Mouse (Mus musculus): Measurements from ENCODE around the gene Daam1. TPM values are rescaled to one million over a fixed set of nuclear protein-coding genes. Genes with fewer than 3 reads are reported as not detected.

Gene Daam1
- polyA plus RNA-seq, 1 experiment from 2014 or later = 11.6 TPM

DNA sequence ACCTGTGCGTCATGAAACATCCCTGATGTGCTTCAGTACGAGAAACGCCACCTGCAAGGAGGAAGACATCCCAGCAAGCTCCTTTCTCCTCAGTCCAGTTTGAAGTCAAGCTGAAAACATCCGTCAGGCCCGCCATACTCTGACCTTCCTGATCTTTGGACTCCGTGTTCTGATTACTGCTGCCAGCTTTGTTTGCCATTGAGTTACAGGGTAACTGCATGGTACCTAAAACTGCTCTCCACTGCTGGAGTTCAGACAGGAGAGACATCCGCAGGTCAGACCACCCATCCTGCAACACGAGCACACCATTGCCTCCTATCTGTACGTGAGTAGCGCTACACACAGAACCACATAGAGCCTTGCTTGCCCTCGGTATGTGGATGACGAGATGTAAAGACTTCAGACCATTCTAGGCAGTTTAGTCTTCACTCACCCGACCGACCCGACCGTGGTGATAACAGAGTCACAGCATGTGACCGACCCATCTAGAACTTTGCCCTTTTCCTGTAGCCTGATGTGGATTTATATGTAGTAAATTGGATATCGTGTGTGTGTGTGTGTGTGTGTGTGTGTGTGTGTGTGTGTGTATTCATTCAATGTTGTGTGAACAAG lies 161.8 kb downstream of the Daam1 start:
- H3K27me3 ChIP-seq (ENCODE audit: insufficient read depth, poor library complexity, severe bottlenecking) = no peaks in the 10 kb centered on the region
- WGBS = 91% methylated on average over 18 of the region's 18 CpGs
- no peak overlapping the region for H3K4me3 ChIP-seq
- H3K4me1 ChIP-seq (replicated peaks) = peaks cover 13% of the 10 kb centered on the region; the same call in 1 of the 2 replicates
- H3K9me3 ChIP-seq = no peaks in the 10 kb centered on the region
- H3K36me3 ChIP-seq = peaks cover 74% of the 10 kb centered on the region
- no peak for DNase-seq (ENCODE audit: low spot score)
- H3K27ac ChIP-seq = no peak overlapping the region

DNA sequence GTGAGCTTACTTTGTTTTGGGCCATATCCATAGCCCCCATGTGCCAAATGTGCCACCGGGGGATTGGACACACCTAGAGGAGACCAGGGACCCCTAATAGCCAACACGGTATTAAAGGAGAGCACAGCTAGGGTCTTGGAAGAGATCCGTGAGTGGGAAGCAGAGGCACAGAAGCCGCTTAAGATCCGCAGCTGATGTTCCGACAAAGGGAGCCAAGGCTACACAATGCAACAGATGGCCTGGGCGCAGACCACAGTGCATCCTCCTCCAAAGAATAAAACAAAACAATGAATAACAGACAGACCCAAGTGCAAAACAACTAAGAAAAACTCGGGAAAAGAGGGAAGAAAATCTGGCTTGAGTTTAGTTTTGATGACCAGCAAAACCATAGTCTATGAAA lies 165.0 kb downstream of the Daam1 start:
- Histone ChIP-seq H3K9me3 (no peaks in the 10 kb centered on the region), H3K27me3 (ENCODE audit: insufficient read depth, poor library complexity, severe bottlenecking) (no peaks in the 10 kb centered on the region), H3K36me3 (peaks cover 43% of the 10 kb centered on the region), H3K4me3 (no peak overlapping the region), H3K27ac (no peak overlapping the region), H3K4me1 (replicated peaks) (peaks cover 13% of the 10 kb centered on the region; the same call in 1 of the 2 replicates)
- 65% methylated on average over 8 of the region's 8 CpGs for WGBS
- DNase-seq (ENCODE audit: low spot score) = no peak

DNA sequence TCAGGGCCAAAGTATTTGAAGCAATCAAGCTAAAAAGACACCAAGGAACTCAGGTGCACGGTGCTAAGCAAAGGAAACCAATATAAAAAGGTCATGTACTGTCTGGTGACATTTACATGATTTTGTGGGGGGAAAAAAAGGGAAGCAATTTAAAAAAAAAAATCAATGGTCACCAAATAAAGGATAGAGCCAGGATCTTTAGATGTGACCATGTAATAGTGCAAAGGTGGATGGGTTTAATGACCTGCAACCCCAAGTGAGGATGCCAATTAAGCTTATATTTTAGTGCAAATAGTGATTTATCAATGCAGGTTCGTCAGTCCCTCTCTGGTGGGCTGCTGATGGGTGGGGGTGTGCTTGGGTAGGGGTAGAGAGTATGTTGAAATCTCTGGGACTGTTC lies 166.0 kb downstream of the Daam1 start:
- Histone ChIP-seq H3K4me1 (replicated peaks) (peaks cover 13% of the 10 kb centered on the region; the same call in 1 of the 2 replicates), H3K27ac (no peak overlapping the region), H3K4me3 (no peak overlapping the region), H3K9me3 (no peaks in the 10 kb centered on the region), H3K36me3 (peaks cover 32% of the 10 kb centered on the region), H3K27me3 (ENCODE audit: insufficient read depth, poor library complexity, severe bottlenecking) (no peaks in the 10 kb centered on the region)
- 78% methylated on average over 2 of the region's 2 CpGs for WGBS
- no peak for DNase-seq (ENCODE audit: low spot score)

DNA sequence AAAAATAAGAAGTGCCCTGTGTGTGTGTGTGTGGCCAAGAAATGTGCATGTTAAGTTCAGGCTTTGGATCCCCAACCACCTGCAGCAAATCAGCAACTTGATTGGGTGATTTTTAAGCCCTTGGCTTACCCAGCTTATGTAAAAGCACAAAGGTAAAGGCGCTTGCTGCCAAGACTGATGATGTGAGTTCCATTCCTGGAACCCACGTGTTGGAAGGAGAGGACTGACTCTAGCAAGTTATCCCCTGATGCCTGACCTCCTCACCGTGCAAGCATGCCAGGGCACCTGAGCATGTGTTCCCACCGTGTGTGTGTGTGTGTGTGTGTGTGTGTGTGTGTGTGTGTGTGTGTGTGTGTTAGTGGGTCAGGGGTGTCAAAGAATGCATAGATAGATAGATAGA lies 166.5 kb downstream of the Daam1 start:
- DNase-seq (ENCODE audit: low spot score) = no peak
- WGBS = 83% methylated on average over 4 of the region's 4 CpGs
- Histone ChIP-seq H3K27ac (no peak overlapping the region), H3K9me3 (no peaks in the 10 kb centered on the region), H3K4me1 (replicated peaks) (peaks cover 13% of the 10 kb centered on the region; the same call in 1 of the 2 replicates), H3K27me3 (ENCODE audit: insufficient read depth, poor library complexity, severe bottlenecking) (no peaks in the 10 kb centered on the region), H3K36me3 (peaks cover 28% of the 10 kb centered on the region), H3K4me3 (no peak overlapping the region)

DNA sequence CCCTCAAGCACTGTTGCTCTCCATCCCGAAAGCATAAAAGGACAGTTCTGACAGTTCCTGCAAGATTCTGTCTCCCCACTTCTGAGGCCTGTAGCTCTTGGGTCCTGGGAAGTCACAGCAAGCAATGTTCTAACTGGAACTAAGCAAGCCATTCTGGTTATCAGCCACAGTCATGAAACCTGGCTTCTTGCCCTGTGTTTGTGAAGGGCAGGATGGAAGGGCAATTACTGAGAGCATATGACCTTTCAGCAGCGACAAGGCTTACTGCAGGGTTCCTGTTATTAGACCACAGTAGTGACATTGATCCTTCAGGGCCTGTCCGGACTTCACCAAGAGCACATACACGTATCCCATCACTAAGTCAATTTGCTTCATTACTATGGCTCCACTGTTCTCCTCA lies 167.8 kb downstream of the Daam1 start:
- no peaks in the 10 kb centered on the region for H3K9me3 ChIP-seq
- DNase-seq (ENCODE audit: low spot score) = no peak
- peaks cover 15% of the 10 kb centered on the region for H3K36me3 ChIP-seq
- H3K27me3 ChIP-seq (ENCODE audit: insufficient read depth, poor library complexity, severe bottlenecking) = no peaks in the 10 kb centered on the region
- 88% methylated on average over 4 of the region's 4 CpGs for WGBS
- no peak overlapping the region for H3K27ac ChIP-seq
- peaks cover 13% of the 10 kb centered on the region; the same call in 1 of the 2 replicates for H3K4me1 ChIP-seq (replicated peaks)
- no peak overlapping the region for H3K4me3 ChIP-seq

DNA sequence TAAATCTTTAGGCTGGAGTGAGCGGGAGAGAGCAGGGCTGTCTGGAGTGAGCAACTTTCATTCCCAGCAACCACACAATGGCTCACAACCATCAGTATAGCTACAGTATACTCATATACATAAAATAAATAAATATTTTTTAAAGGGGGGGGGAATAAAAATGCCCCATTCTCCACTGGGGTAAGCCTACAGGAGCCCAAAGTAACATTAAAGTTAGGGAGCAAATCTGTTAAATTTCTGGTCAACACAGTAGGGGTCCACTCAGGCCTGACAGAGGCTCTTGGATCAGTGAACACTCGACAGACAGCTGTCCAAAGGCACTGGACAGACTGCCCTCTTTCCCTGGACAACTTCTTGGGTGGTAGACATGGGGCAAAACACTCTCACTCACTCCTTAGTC lies 168.8 kb downstream of the Daam1 start:
- whole genome bisulfite sequencing = 92% methylated on average over 2 of the region's 2 CpGs
- no peak overlapping the region for H3K4me3 ChIP-seq
- no peak overlapping the region for H3K27ac ChIP-seq
- H3K4me1 ChIP-seq (replicated peaks) = peaks cover 5% of the 10 kb centered on the region; the same call in 1 of the 2 replicates
- H3K9me3 ChIP-seq = no peaks in the 10 kb centered on the region
- H3K36me3 ChIP-seq = 0 out of 2 replicates have a peak, but pooled peaks cover 5% of the 10 kb centered on the region
- H3K27me3 ChIP-seq (ENCODE audit: insufficient read depth, poor library complexity, severe bottlenecking) = no peaks in the 10 kb centered on the region
- DNase-seq (ENCODE audit: low spot score) = no peak

DNA sequence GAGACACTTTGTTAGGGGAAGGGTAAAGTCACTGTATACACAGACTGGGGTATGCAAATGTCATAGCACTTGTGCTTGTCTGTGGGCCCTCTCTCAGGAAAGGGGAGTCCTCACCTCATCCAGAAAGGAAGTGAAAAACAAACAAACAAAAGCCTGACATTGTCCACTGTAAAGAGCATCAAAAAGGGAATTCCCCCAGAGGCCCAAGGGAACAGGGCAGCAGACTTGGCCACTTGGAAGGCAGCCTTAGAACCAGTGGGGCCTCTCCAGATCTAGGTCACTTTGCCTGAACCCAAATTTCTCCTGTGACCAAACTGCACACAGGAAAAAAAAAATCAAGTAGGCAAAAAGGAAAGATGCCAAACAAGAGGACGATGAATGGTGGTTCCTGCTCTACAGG lies 170.9 kb downstream of the Daam1 start:
- H3K36me3 ChIP-seq = no peaks in the 10 kb centered on the region
- no peaks in the 10 kb centered on the region for H3K27me3 ChIP-seq (ENCODE audit: insufficient read depth, poor library complexity, severe bottlenecking)
- H3K4me3 ChIP-seq = no peak overlapping the region
- H3K27ac ChIP-seq = no peak overlapping the region
- 77% methylated on average over 1 of the region's 1 CpGs for WGBS
- H3K4me1 ChIP-seq (replicated peaks) = no peaks in the 10 kb centered on the region
- DNase-seq (ENCODE audit: low spot score) = no peak
- H3K9me3 ChIP-seq = no peaks in the 10 kb centered on the region

DNA sequence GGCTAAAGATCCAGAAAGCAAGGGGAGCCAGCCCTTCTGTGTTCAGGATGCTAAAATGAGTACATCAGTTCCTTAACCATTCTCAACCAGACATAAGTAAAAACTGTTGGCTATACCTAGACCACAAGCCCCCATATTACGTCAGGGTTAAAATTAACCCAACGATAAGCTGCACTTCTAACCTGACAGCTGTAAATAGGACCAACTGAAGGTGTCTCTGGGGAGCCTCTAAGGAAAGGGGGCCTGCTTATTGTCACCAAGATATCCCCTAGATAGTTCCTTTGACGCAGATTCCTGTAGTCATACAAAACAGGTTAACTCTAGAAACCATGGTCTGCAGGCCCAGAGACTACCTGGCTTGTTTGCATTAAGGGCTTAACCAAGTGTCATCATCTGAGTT lies 174.4 kb downstream of the Daam1 start:
- Histone ChIP-seq H3K27ac (no peak overlapping the region), H3K36me3 (no peaks in the 10 kb centered on the region), H3K9me3 (no peaks in the 10 kb centered on the region), H3K4me1 (replicated peaks) (no peaks in the 10 kb centered on the region), H3K27me3 (ENCODE audit: insufficient read depth, poor library complexity, severe bottlenecking) (no peaks in the 10 kb centered on the region), H3K4me3 (no peak overlapping the region)
- WGBS = 90% methylated on average over 3 of the region's 3 CpGs
- no peak for DNase-seq (ENCODE audit: low spot score)

DNA sequence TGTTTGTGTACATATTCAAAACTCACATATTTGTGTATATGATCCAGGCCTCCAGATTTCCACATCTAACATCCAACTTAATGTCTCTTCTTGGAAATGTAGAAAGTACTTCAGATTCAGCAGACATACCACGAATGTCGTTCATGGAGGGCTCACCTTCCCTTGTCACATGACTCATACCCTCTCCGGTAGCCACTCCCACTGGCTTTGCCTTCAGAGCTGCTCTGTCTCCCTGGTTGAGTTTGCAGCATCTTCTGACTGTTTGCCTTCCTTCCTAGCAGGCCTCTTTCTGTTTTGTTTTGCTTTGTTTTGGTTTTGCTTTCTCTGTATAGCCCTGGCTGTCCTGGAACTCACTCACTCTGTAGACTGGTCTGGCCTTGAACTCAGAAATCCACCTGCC lies 176.8 kb downstream of the Daam1 start:
- Histone ChIP-seq H3K4me1 (replicated peaks) (no peaks in the 10 kb centered on the region), H3K9me3 (no peaks in the 10 kb centered on the region), H3K4me3 (no peak overlapping the region), H3K36me3 (no peaks in the 10 kb centered on the region), H3K27ac (no peak overlapping the region), H3K27me3 (ENCODE audit: insufficient read depth, poor library complexity, severe bottlenecking) (no peaks in the 10 kb centered on the region)
- 85% methylated on average over 3 of the region's 3 CpGs for WGBS
- no peak for DNase-seq (ENCODE audit: low spot score)

DNA sequence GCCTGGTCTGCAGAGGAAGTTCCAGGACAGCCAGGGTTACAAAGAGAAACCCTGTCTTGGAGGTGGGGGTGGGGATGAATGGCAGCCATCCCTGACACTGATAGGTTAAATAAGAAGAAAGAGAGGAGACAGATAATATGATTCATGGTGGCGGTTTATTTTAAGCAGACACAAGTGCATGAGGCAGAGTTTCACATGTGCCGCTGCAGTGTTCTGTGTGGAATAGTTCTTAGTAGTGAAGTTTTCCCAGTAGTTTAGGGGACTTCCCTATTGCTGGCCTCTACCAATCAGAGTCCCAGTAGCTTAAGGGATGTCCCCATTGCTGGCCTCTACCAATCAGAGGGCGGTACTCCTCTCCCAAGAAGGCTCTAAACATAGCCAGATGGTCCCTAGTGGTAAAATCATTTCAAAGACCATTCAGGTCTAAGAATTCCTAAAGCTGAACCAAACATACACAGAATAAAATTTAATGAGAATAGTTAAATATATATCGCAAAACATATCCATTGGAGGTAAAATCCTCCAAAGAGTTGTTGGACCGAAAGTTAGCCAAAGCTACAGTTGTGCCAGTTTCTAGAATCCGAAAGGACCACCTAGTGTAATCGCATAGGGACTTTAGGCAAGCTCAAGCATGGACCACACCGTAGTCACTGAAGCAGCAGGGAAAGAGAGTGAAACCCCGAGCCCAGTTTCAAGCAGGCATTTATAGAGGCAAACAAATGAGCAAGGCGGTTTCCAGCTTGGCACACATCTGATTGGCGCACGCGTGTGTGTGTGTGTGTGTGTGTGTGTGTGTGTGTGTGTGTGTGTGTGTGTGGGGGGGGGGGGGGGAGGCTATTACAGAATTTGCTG lies 178.4 kb downstream of the Daam1 start:
- no peak for DNase-seq (ENCODE audit: low spot score)
- H3K9me3 ChIP-seq = no peaks in the 10 kb centered on the region
- 93% methylated on average over 13 of the region's 13 CpGs for WGBS
- H3K27ac ChIP-seq = no peak overlapping the region
- no peaks in the 10 kb centered on the region for H3K4me1 ChIP-seq (replicated peaks)
- no peak overlapping the region for H3K4me3 ChIP-seq
- no peaks in the 10 kb centered on the region for H3K36me3 ChIP-seq
- no peaks in the 10 kb centered on the region for H3K27me3 ChIP-seq (ENCODE audit: insufficient read depth, poor library complexity, severe bottlenecking)

DNA sequence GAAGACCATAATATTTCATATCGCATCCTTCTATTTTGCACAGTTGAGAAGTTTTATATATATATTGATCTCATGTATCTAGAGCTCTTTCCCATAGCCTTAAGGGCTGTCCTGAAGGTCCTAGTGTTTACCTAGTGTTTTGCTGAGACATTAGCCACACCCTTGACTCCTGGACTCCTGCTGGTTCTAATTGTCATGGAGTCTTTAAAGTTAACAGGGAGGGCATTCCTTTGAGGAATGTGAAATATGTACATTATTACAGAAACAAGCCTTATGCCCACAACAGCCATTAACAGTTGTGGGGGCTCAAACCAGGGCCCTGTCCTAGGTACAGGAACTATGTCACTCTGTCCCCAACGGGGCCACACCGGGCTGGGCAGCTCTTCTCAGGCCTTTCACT lies 180.5 kb downstream of the Daam1 start:
- Histone ChIP-seq H3K27ac (no peak overlapping the region), H3K4me3 (no peak overlapping the region), H3K27me3 (ENCODE audit: insufficient read depth, poor library complexity, severe bottlenecking) (no peaks in the 10 kb centered on the region), H3K9me3 (no peaks in the 10 kb centered on the region), H3K4me1 (replicated peaks) (no peaks in the 10 kb centered on the region), H3K36me3 (no peaks in the 10 kb centered on the region)
- no peak for DNase-seq (ENCODE audit: low spot score)
- WGBS = 95% methylated on average over 3 of the region's 3 CpGs

DNA sequence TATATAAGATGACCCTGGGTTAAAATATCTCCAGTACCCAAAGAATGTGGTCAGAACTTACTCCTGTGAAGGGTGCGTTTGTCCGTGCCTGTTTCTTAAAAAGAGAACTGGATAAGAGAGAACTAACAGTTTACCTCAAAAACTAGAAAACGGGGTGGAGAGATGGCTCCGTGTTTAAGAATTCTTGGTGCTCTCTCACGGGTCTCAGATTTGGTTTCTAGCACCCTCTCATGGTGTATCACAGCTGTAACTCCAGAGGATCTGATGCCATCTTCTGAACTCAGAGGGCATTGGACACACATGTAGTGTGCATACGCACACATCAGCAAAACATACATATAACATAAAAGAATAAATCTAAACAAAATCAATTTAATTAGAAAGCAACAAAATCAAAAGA lies 181.2 kb downstream of the Daam1 start:
- Histone ChIP-seq H3K4me3 (no peak overlapping the region), H3K4me1 (replicated peaks) (no peaks in the 10 kb centered on the region), H3K9me3 (no peaks in the 10 kb centered on the region), H3K27me3 (ENCODE audit: insufficient read depth, poor library complexity, severe bottlenecking) (no peaks in the 10 kb centered on the region), H3K36me3 (no peaks in the 10 kb centered on the region), H3K27ac (no peak overlapping the region)
- DNase-seq (ENCODE audit: low spot score) = no peak
- WGBS = 89% methylated on average over 6 of the region's 6 CpGs

DNA sequence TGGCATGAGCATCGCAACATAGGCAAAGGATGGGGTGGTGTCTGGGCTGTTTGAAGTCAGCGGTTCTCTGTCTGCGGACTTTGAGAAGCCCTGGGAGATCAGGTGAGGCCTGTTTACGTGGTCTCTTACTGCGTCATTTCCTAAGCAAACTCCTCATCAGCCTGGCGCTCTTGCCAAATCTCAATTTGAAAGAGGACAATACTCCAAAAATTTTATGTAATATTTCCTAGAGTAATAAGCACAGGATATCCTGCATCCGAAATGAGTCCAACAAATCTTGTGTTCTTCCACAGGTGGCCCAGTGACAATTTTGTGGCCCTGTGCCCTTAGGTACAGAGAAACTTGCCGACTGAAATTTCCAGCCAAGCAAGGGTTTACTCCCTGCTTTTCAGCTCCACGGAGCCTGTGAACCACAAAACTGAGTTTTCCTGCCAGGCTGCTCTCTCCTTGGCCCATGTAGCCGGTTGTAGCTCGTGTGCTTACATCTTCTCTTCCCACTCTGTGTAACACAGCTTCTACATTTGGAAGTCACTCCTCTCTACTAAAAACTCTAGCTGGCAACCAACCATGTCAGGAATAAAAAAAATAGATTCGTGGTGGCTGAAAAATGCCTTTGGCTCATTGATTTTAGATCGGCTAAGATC lies 183.0 kb downstream of the Daam1 start:
- H3K4me3 ChIP-seq = no peak overlapping the region
- no peaks in the 10 kb centered on the region for H3K27me3 ChIP-seq (ENCODE audit: insufficient read depth, poor library complexity, severe bottlenecking)
- H3K27ac ChIP-seq = no peak overlapping the region
- WGBS = 89% methylated on average over 13 of the region's 13 CpGs
- no peaks in the 10 kb centered on the region for H3K9me3 ChIP-seq
- no peaks in the 10 kb centered on the region for H3K4me1 ChIP-seq (replicated peaks)
- DNase-seq (ENCODE audit: low spot score) = no peak
- H3K36me3 ChIP-seq = no peaks in the 10 kb centered on the region

All from hindbrain, embryonic 10.5 days (tissue).